Mouse (Mus musculus) heart, adult 2 months (tissue): ENCODE measurements at regions not wholly inside any gene's neighbourhood (a gene's known extent, or its start where the extent isn't known, plus 50 kb on each side); places are given as distances from the start of the nearest gene placed in this dataset.

Source experiments
- CTCF ChIP-seq: fragments of 200-600 bp; IDR thresholded peaks from 2 replicates; pipeline ENCODE4 v1.8.1; 2022; ENCODE audit warnings: antibody characterized with exemption, mild to moderate bottlenecking, moderate library complexity
- EP300 ChIP-seq: fragments of 200-500 bp; IDR thresholded peaks from 2 replicates; pipeline ENCODE4 v1.6.1; 2011; ENCODE audit warnings: low read depth, low read length, control low read depth; ENCODE audit not compliant: insufficient read depth
- POLR2A ChIP-seq: fragments of 200-500 bp; IDR thresholded peaks from 2 replicates; pipeline ENCODE4 v1.6.1; 2011; ENCODE audit warnings: mild to moderate bottlenecking, low read depth, low read length, control low read depth; ENCODE audit not compliant: insufficient read depth

- no peak for TF ChIP-seq CTCF
- no peak for TF ChIP-seq EP300
- no peak for TF ChIP-seq POLR2A
Observed at GRCm38 (mm10) chr4:94073178-94073870, 483.0 kb upstream of the Gm10306 start.
